Mouse (Mus musculus): Measurements from ENCODE around the gene Olfr974. TPM values are rescaled to one million over a fixed set of nuclear protein-coding genes. Genes with fewer than 3 reads are reported as not detected.
A peak's percentile ranks its signal among the peaks of the same experiment; 100 is the strongest.
"Not testable (repeated sequence)": the region's sequence is repeated elsewhere in the genome, so short reads cannot be mapped to it uniquely, and the experiment has no call there.

Gene Olfr974
- polyA plus RNA-seq (2016; fragmentation: Nextera tagmentation; extraction: Ambion mirVana), result not detected in 2 replicates

DNA sequence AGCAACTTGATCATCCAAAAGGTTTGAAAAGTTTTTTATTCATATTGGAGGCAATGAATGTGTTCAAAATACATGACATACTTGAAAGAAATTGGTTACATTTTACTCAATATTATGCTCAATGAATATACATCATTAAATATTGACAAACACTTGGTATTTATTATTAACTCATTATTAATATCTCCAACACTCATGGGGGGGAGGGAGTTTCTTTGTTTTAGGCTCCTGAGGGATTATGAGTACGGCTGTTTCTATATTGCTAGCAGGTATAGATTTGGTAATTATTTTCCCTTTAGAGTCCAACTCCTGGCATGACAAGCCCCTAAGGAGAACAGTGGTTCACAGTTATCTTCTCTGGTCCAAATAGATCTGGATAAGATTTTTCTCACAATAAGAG is at the start of gene Olfr974:
TSS of gene Olfr974 (plus strand) at position 301 of the 400 bp plus-strand sequence.
- ATAC-seq (ENCODE audit: low FRiP score), result no peak
- H3K9ac ChIP-seq, result no peak within 1 kb of the TSS
- H3K9me3 ChIP-seq, result no peaks in the 10 kb centered on the region
- H3K36me3 ChIP-seq (replicated peaks), result no peaks in the 10 kb centered on the region
- H3K27ac ChIP-seq, result no peak within 1 kb of the TSS
- 89% methylated on average over 1 of the region's 1 CpGs for WGBS
- H3K4me1 ChIP-seq, result no peaks in the 10 kb centered on the region
- no peak within 1 kb of the TSS for H3K4me2 ChIP-seq
- H3K4me3 ChIP-seq (replicated peaks), result no peak within 1 kb of the TSS
- no peaks in the 10 kb centered on the region for H3K27me3 ChIP-seq

DNA sequence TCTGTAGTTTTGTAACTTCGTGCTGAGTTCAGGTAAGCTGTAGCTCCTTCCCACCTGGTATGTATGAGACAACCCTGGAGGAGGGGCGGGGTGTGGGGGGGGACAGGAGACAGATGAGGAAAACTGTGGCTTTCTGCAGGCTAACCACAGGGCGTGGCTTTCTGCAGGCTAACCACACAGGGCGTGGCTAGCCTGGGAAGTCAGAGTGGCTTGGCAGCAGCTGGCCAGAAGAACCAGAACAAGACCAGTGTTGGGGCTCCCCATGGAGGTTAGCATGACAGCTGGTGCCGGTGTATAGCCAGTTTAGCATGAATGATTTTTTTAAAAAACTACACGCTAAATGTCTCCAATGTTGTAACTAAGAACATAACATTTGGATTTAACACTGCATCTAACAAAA is 32.2 kb upstream of the Olfr974 start:
- 88% methylated on average over 6 of the region's 6 CpGs for WGBS
- Histone ChIP-seq H3K27ac (no peak overlapping the region), H3K4me1 (no peaks in the 10 kb centered on the region), H3K4me3 (replicated peaks) (no peak overlapping the region), H3K36me3 (replicated peaks) (no peaks in the 10 kb centered on the region), H3K9me3 (no peaks in the 10 kb centered on the region), H3K9ac (no peak overlapping the region), H3K4me2 (no peak overlapping the region), H3K27me3 (no peaks in the 10 kb centered on the region)
- ATAC-seq (ENCODE audit: low FRiP score), result no peak

DNA sequence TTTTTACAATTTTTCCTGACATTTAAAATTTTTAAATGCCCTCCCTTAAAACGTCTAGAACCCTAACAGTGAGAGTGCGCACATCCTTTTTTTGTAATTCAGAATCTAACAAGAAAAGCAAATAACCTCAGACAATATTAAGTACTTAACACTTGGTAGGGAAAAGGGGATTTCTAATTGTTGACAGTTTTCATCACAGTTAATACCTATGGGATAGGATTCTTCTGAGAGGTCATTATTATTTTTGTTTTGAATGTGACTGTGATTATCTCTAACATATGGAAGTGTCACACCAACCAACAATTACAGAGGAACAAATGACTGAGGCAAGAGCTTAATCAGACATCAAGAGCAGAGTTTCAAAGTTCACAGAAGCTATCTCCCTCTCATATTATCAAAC is 30.3 kb upstream of the Olfr974 start, which contains the start of gene Olfr229:
TSS of gene Olfr229 (plus strand) at position 301 of the 400 bp plus-strand sequence.
- Histone ChIP-seq H3K4me2 (no peak within 1 kb of the TSS), H3K9me3 (no peaks in the 10 kb centered on the region), H3K27me3 (no peaks in the 10 kb centered on the region), H3K36me3 (replicated peaks) (no peaks in the 10 kb centered on the region), H3K27ac (no peak within 1 kb of the TSS), H3K4me1 (no peaks in the 10 kb centered on the region), H3K9ac (no peak within 1 kb of the TSS), H3K4me3 (replicated peaks) (no peak within 1 kb of the TSS)
- WGBS, result 65% methylated on average over 2 of the region's 2 CpGs
- ATAC-seq (ENCODE audit: low FRiP score), result no peak

DNA sequence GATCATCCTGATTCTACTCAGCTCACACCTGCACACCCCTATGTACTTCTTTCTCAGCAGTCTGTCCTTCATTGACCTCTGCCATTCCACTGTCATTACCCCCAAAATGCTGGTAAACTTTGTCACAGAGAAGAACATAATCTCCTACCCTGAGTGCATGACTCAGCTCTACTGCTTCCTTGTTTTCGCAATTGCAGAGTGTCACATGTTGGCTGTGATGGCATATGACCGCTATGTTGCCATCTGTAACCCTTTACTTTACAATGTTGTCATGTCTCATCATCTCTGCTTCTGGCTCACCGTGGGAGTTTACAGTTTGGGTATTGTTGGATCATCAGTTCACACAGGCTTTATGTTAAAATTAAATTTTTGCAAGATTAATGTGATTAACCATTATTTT is 27.4 kb upstream of the Olfr974 start:
- H3K4me3 ChIP-seq (replicated peaks), result no peak overlapping the region
- H3K4me2 ChIP-seq, result no peak overlapping the region
- H3K27ac ChIP-seq, result no peak overlapping the region
- WGBS, result 92% methylated on average over 3 of the region's 3 CpGs
- H3K27me3 ChIP-seq, result no peaks in the 10 kb centered on the region
- H3K9me3 ChIP-seq, result no peaks in the 10 kb centered on the region
- no peaks in the 10 kb centered on the region for H3K36me3 ChIP-seq (replicated peaks)
- ATAC-seq (ENCODE audit: low FRiP score), result no peak
- no peaks in the 10 kb centered on the region for H3K4me1 ChIP-seq
- H3K9ac ChIP-seq, result no peak overlapping the region

DNA sequence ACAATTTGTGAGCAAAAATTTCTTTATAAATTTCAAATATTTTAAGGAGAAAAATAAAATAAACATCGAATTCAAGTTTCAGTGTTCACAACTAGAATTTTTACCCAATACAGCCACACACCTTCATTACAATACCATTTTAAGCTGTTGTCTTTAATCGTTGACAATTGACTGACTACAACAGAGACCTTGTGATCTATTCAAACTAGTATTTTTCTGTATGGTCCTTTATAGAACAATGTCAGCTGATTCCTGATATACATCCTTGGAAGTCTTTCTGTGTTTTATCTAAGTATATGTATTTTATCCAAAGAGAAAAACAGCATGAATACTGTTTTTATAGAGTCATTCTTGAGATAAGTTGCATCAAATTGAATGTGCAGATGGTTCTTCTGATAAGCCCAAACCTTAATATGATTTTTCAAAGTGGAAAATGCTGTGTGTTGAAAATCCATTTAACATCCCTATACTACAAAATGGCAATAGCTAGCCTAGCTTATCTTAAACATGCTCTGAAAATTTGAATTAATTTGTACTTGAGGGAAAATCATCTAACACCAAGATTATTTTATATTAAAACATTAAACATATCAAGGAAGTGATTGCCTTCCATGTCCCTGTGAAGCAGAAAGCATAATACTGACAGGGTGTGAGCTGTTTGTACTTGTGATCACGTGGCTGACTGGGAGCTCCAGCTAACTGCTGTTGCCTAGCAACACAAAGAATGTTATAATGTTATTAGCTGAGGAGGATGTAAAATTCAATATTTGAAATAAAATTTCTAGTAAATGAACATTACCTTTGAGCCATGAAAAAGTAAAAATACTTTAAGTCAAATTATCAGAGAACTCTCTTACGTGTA is 9.1 kb upstream of the Olfr974 start:
- not testable (repeated sequence) for H3K27me3 ChIP-seq; H3K36me3 ChIP-seq (replicated peaks); H3K27ac ChIP-seq; H3K4me2 ChIP-seq; H3K9me3 ChIP-seq; H3K9ac ChIP-seq; H3K4me1 ChIP-seq; H3K4me3 ChIP-seq (replicated peaks)
- ATAC-seq (ENCODE audit: low FRiP score), result peak; percentile 79; the same call in 1 of the 2 replicates
- no CpG with 5 or more reads among the region's 4 CpGs for WGBS

DNA sequence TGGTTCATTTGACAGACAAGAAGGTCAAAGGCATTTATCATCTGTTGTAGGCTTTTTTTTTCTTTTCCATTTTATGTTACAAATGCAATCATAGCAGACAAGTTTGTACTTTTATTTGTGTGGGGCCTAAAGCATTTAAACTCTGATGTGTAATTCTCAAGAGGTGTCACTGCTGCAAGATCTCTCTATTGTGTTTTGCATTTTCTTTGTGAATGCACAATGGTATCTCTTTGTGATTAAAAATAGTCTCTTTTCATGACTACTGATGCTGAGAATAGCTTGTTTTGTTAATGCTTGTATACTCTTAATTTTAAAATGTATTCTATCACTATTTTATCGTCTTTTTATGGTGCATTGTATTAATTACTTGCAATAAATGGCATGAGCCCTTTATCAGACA is 8.5 kb upstream of the Olfr974 start:
- 61% methylated on average over 1 of the region's 1 CpGs for WGBS
- not testable (repeated sequence) for H3K4me3 ChIP-seq (replicated peaks); H3K27ac ChIP-seq; H3K36me3 ChIP-seq (replicated peaks); H3K9me3 ChIP-seq; ATAC-seq (ENCODE audit: low FRiP score); H3K4me1 ChIP-seq; H3K27me3 ChIP-seq; H3K9ac ChIP-seq; H3K4me2 ChIP-seq

DNA sequence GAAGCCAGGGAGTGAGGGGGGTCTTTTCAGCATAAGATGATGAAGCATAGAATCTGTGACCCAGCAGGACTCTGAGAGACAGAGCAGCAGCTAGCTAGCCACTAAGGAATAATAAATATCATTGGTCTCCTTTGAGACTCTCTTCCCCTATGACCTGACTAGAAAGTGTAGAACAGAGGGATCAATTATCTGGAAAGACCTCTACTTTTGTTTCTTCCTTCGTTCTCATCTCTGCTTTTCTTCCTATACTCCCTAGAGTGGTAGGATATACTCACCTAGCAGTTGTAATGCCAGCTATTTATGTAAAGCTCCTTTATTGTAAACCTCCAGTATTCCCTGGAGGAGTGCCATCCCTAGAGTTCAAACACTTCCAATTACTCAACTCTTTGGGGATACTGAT is 14.6 kb downstream of the Olfr974 start, which contains the start of gene Olfr975:
TSS of gene Olfr975 (minus strand) at position 101 of the 400 bp plus-strand sequence.
- Histone ChIP-seq H3K9ac (no peak within 1 kb of the TSS), H3K9me3 (no peaks in the 10 kb centered on the region), H3K4me1 (no peaks in the 10 kb centered on the region), H3K36me3 (replicated peaks) (no peaks in the 10 kb centered on the region), H3K4me3 (replicated peaks) (no peak within 1 kb of the TSS), H3K4me2 (no peak within 1 kb of the TSS), H3K27me3 (no peaks in the 10 kb centered on the region), H3K27ac (no peak within 1 kb of the TSS)
- WGBS, result 55% methylated on average over 1 of the region's 1 CpGs
- no peak for ATAC-seq (ENCODE audit: low FRiP score)

DNA sequence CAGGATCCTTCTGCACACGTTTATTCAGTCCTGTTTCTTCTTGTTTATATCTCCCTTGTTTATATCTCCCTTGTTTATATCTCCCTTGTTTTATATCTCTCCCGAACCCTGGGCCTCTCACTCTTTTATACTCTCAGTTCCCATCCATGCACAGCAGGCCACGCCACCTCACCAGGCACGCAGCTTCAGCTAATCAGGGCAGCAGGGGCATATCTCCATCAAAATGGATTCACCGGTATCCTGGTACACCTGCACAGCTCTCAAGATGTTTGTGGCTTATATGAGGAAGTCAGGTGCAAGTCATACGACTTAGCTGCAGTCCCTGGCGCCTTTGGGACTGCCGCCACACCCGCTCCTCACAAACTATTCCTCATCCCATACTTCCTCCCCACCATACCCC is 23.7 kb downstream of the Olfr974 start, which contains the start of gene Olfr976:
TSS of gene Olfr976 (minus strand) at position 101 of the 400 bp plus-strand sequence.
- not testable (repeated sequence) for H3K4me1 ChIP-seq; H3K9ac ChIP-seq; H3K27ac ChIP-seq; H3K4me3 ChIP-seq (replicated peaks); H3K27me3 ChIP-seq; H3K36me3 ChIP-seq (replicated peaks); H3K4me2 ChIP-seq; ATAC-seq (ENCODE audit: low FRiP score); H3K9me3 ChIP-seq
- WGBS, result 92% methylated on average over 8 of the region's 9 CpGs

DNA sequence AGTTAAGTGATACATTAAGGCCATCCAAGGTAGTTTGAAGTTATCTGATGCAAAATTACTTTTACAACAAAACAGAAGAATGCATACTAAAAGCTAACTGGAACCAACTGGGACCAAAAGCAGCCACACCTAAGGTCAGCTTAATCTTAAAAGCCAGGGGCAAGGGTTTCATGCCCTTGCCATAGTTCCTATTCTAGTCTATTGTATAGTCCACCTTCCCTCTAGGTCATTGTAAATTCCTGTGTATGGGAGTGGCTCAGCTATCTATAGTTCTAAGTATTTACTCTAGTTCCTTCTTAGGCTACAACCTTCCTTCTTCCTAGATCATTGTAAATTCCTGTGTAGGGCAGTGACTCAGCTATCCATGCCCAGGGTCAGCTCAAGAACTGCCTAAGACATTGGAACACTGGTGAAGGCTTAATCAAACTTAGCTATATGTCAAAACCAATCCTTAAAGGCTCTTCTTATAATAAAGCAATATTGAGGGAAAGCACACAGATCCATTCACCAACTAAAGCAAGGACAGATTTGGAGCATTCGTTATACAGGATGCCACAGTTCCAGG is 39.4 kb downstream of the Olfr974 start:
- H3K27me3 ChIP-seq; H3K9me3 ChIP-seq; H3K9ac ChIP-seq; ATAC-seq (ENCODE audit: low FRiP score); H3K4me3 ChIP-seq (replicated peaks); H3K4me2 ChIP-seq; H3K36me3 ChIP-seq (replicated peaks); H3K4me1 ChIP-seq; H3K27ac ChIP-seq: not testable (repeated sequence)
- 86% methylated on average over 1 of the region's 1 CpGs for WGBS

DNA sequence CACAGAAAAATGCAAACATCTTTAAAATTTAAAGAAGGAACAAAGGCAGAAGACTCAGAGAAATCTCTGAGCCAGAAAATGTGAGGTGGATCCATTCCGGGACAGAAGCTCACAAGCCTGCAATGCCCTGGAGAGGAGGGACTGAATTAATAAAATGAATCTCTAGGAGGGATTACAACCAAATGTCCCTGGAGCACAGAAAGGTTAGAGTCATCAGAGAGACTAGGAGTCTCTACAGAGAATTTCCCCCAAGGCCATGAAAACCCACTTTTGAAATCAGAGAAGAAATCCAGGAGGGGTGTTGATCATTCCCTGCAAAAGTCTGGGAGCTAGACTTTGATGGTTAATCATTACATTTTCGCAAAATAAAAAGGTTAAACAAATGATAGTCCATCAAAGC is 54.5 kb downstream of the Olfr974 start, which contains the start of gene Olfr978:
TSS of gene Olfr978 (plus strand) at position 301 of the 400 bp plus-strand sequence.
- Histone ChIP-seq H3K4me3 (replicated peaks) (no peak within 1 kb of the TSS), H3K4me2 (no peak within 1 kb of the TSS), H3K27ac (no peak within 1 kb of the TSS), H3K9ac (no peak within 1 kb of the TSS), H3K27me3 (no peaks in the 10 kb centered on the region), H3K4me1 (no peaks in the 10 kb centered on the region), H3K36me3 (replicated peaks) (no peaks in the 10 kb centered on the region), H3K9me3 (no peaks in the 10 kb centered on the region)
- ATAC-seq (ENCODE audit: low FRiP score), result no peak
- WGBS, result 79% methylated on average over 2 of the region's 2 CpGs

Measured in forebrain, embryonic 12.5 days (tissue).